Mouse (Mus musculus) liver, adult 2 months (tissue): ENCODE data around the gene Rpl19. TPM values are rescaled to one million over a fixed set of nuclear protein-coding genes. Genes with fewer than 3 reads are reported as not detected.

Source experiments
- DNase-seq: peaks from one replicate; pipeline ENCODE4 v3.0.0-alpha.2; 2011; ENCODE audit warnings: low read depth, low spot score; ENCODE audit errors: extremely low read depth
- H3K27ac ChIP-seq: fragments of 200-500 bp; replicated peaks from 2 replicates; pipeline ENCODE4 v1.5.1; 2012; ENCODE audit warnings: low read depth, mild to moderate bottlenecking, control low read depth, inconsistent platforms, low read length; ENCODE audit not compliant: insufficient read depth
- H3K27me3 ChIP-seq: fragments of 200-500 bp; 2 replicates; pipeline ENCODE4 v1.6.1; 2012; ENCODE audit warnings: mild to moderate bottlenecking, moderate library complexity, low read length, inconsistent platforms; ENCODE audit not compliant: control insufficient read depth, insufficient read depth
- H3K36me3 ChIP-seq: fragments of 200-500 bp; 2 replicates; pipeline ENCODE4 v1.6.1; 2012; ENCODE audit warnings: low read length, inconsistent platforms; ENCODE audit not compliant: control insufficient read depth, insufficient read depth
- H3K4me1 ChIP-seq: fragments of 200-500 bp; 2 replicates; pipeline ENCODE4 v1.6.1; 2011; ENCODE audit warnings: low read length; ENCODE audit not compliant: control insufficient read depth, insufficient read depth
- H3K4me3 ChIP-seq: fragments of 200-500 bp; 2 replicates; pipeline ENCODE4 v1.5.1; 2011; ENCODE audit warnings: low read depth, mild to moderate bottlenecking, control low read depth, low read length, moderate library complexity; ENCODE audit not compliant: insufficient read depth
- H3K79me2 ChIP-seq: fragments of 200-500 bp; 2 replicates; pipeline ENCODE4 v1.6.1; 2012; ENCODE audit warnings: inconsistent platforms, mild to moderate bottlenecking, low read length, moderate library complexity; ENCODE audit not compliant: control insufficient read depth, insufficient read depth
- H3K9ac ChIP-seq: fragments of 200-500 bp; 2 replicates; pipeline ENCODE4 v1.6.1; 2012; ENCODE audit warnings: low read depth, mild to moderate bottlenecking, control low read depth, inconsistent platforms, low read length
- CTCF ChIP-seq: fragments of 200-500 bp; IDR thresholded peaks from 2 replicates; pipeline ENCODE4 v1.5.1; 2011; ENCODE audit warnings: low read depth, low read length, control low read depth
- POLR2A ChIP-seq: fragments of 200-500 bp; IDR thresholded peaks from 2 replicates; pipeline ENCODE4 v1.6.1; 2011; ENCODE audit warnings: low read length, control low read depth; ENCODE audit not compliant: insufficient read depth; ENCODE audit errors: extremely low read depth
- WGBS: fragments of 180-500 bp; shearing (Covaris S2); methylation state at CpG from one replicate; pipeline ENCODE4 v1.1.7; 2018; 5-methylcytosine and 5-hydroxymethylcytosine counted together
- polyA plus RNA-seq: library from polyadenylated mRNA; depleted of rRNA; stranded (reverse); fragments of >200 nt; gene quantifications from 2 replicates; pipeline ENCODE4 v1.2.3, GENCODE M21; 2012
- total RNA-seq: library from RNA; depleted of rRNA; stranded (reverse); fragments of >200 nt; gene quantifications from 2 replicates; pipeline ENCODE4 v1.2.3, GENCODE M21; 2014

The Rpl19 gene
- total and polyA plus RNA-seq, 2 experiments = 224 to 614 TPM

GRCm38 (mm10) chr11:97983506-97983905 is 43.0 kb upstream of the Rpl19 start:
- no peak overlapping the region for H3K4me3 ChIP-seq
- H3K36me3 ChIP-seq = no peaks in the 10 kb centered on the region
- peaks cover 3% of the 10 kb centered on the region; the same call in 1 of the 2 replicates for H3K27me3 ChIP-seq
- TF ChIP-seq POLR2A (no peak), CTCF (no peak)
- H3K9ac ChIP-seq = no peak overlapping the region
- DNase-seq = no peak
- 81% methylated on average over 3 of the region's 3 CpGs for WGBS
- H3K27ac ChIP-seq = no peak overlapping the region
- H3K4me1 ChIP-seq = no peaks in the 10 kb centered on the region
- H3K79me2 ChIP-seq = no peaks in the 10 kb centered on the region

DNA sequence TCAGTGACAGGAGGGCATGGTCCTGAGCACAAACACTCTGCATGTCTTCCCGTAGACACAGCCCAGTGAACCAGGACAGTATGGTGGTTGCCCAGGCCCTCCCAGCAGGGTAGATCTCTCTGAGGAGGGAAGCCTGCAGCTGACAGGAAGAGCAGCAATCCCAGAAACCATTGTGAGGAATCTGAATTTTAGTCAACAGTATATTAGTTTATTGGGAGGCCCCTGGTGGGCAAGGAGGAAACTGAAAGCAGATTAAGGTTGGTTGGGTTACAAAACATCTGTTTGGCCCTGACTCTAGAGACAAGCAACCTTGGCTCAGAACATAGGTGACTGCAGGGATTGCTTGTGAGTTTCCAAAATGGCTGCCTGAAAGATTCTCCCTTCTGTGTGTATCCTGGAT is 42.5 kb upstream of the Rpl19 start:
- 88% methylated on average over 1 of the region's 1 CpGs for WGBS
- Histone ChIP-seq H3K36me3 (no peaks in the 10 kb centered on the region), H3K4me1 (no peaks in the 10 kb centered on the region), H3K27ac (no peak overlapping the region), H3K79me2 (no peaks in the 10 kb centered on the region), H3K9ac (no peak overlapping the region), H3K4me3 (no peak overlapping the region), H3K27me3 (peaks cover 3% of the 10 kb centered on the region; the same call in 1 of the 2 replicates)
- no peak for TF ChIP-seq POLR2A
- DNase-seq = no peak

GRCm38 (mm10) chr11:97985727-97986677 is 40.5 kb upstream of the Rpl19 start, which contains the start of gene Plxdc1:
Plxdc1 (minus strand) TSS chr11:97986444.
- WGBS = 5% methylated on average over 74 of the region's 74 CpGs
- Histone ChIP-seq H3K4me1 (no peaks in the 10 kb centered on the region), H3K79me2 (no peaks in the 10 kb centered on the region), H3K9ac (peak within 1 kb of the TSS; percentile 80), H3K27ac (no peak within 1 kb of the TSS), H3K36me3 (no peaks in the 10 kb centered on the region), H3K4me3 (peak within 1 kb of the TSS; percentile 64), H3K27me3 (peaks cover 3% of the 10 kb centered on the region; the same call in 1 of the 2 replicates)
- DNase-seq = no peak
- TF ChIP-seq CTCF (no peak), POLR2A (no peak)

DNA sequence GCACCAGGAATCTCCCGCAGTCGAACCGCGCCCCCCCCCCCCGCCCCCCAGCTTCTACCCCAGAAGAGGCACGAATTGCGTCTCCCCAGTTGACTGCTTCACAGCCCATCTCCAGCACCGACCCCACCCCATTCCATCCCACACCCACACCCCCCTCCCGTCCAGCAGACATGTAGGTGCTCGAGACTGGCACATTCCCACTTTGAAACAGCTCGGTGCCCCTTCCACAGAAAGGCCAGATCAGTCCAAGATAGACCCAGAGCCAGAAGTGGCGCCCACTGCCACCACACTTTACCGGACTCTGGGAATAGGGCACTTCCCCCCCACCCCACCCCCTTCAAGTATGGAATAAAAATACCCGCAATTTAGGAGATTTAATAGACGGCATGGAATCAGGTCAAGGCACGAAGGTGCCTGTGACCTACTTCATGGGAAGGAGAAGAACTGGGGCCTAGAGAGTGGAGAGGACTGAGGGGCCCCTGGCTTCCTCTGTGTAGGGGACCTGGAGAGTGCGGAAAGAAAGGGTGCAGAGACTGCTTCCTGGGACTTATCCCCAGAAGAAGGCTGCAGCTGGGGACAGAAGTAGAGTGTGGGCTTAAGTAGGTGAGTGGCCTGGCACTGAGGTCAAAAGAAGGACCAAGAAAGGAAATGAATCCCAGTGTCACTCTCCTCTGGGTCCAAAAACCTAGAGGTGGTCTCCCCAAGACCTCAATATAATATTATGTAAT is 39.6 kb upstream of the Rpl19 start:
- Histone ChIP-seq H3K4me3 (peak overlapping the region; percentile 64; the same call in 1 of the 2 replicates), H3K79me2 (no peaks in the 10 kb centered on the region), H3K27ac (no peak overlapping the region), H3K27me3 (peaks cover 3% of the 10 kb centered on the region; the same call in 1 of the 2 replicates), H3K9ac (no peak overlapping the region), H3K4me1 (no peaks in the 10 kb centered on the region), H3K36me3 (no peaks in the 10 kb centered on the region)
- no peak for TF ChIP-seq CTCF
- TF ChIP-seq POLR2A = no peak
- WGBS = 44% methylated on average over 13 of the region's 17 CpGs
- no peak for DNase-seq

- peak; percentile 94 for TF ChIP-seq CTCF
- no peak for TF ChIP-seq POLR2A
- Histone ChIP-seq H3K4me3 (peak overlapping the region; percentile 85), H3K27ac (peak overlapping the region; percentile 77), H3K9ac (peak overlapping the region; percentile 89), H3K4me1 (no peaks in the 10 kb centered on the region), H3K79me2 (no peaks in the 10 kb centered on the region), H3K36me3 (no peaks in the 10 kb centered on the region), H3K27me3 (peaks cover 3% of the 10 kb centered on the region; the same call in 1 of the 2 replicates)
- peak; percentile 89 for DNase-seq
- WGBS = under 1% methylated on average over 42 of the region's 42 CpGs
Observed at GRCm38 (mm10) chr11:97987551-97988526, 38.7 kb upstream of the Rpl19 start.
